Mouse (Mus musculus) splenic B cell, adult 2 months (primary cell): ENCODE data around the gene Hrh3.

Experiments
- DNase-seq: peaks from one replicate; pipeline ENCODE4 v3.0.0-alpha.2; 2011; ENCODE audit warnings: low read depth, low spot score
- H3K27me3 ChIP-seq: 2 replicates; pipeline ENCODE4 v1.6.1; 2012; ENCODE audit warnings: mild to moderate bottlenecking, low read length, moderate library complexity, mixed read lengths; ENCODE audit not compliant: control insufficient read depth, poor library complexity, insufficient read depth, severe bottlenecking
- H3K36me3 ChIP-seq: 2 replicates; pipeline ENCODE4 v1.6.1; 2012; ENCODE audit warnings: mild to moderate bottlenecking, low read length, moderate library complexity, mixed read lengths; ENCODE audit not compliant: control insufficient read depth, poor library complexity, insufficient read depth, severe bottlenecking

Gene Hrh3

GRCm38 (mm10) chr2:180116741-180117484 is 12.6 kb upstream of the Hrh3 start:
- Histone ChIP-seq H3K36me3 (no peaks in the 10 kb centered on the region), H3K27me3 (no peaks in the 10 kb centered on the region)
- DNase-seq, result no peak

- Histone ChIP-seq H3K27me3 (no peaks in the 10 kb centered on the region), H3K36me3 (no peaks in the 10 kb centered on the region)
- no peak for DNase-seq
These were observed 11.8 kb upstream of the Hrh3 start for GRCm38 (mm10) chr2:180116081-180116493.

GRCm38 (mm10) chr2:180115279-180115678 is 11.0 kb upstream of the Hrh3 start:
- no peak for DNase-seq
- Histone ChIP-seq H3K27me3 (no peaks in the 10 kb centered on the region), H3K36me3 (no peaks in the 10 kb centered on the region)

- Histone ChIP-seq H3K36me3 (no peaks in the 10 kb centered on the region), H3K27me3 (no peaks in the 10 kb centered on the region)
- no peak for DNase-seq
These were observed 9.9 kb upstream of the Hrh3 start for GRCm38 (mm10) chr2:180113909-180114890.

GRCm38 (mm10) chr2:180108285-180108684 is 4.0 kb upstream of the Hrh3 start:
- H3K27me3 ChIP-seq, result no peaks in the 10 kb centered on the region; the same call in 1 of the 2 replicates
- no peak for DNase-seq
- H3K36me3 ChIP-seq, result no peaks in the 10 kb centered on the region

GRCm38 (mm10) chr2:180107081-180107480 is 2.8 kb upstream of the Hrh3 start:
- Histone ChIP-seq H3K27me3 (no peaks in the 10 kb centered on the region; the same call in 1 of the 2 replicates), H3K36me3 (no peaks in the 10 kb centered on the region)
- peak; percentile 40 for DNase-seq

GRCm38 (mm10) chr2:180105441-180106190 is 1.3 kb upstream of the Hrh3 start:
- H3K27me3 ChIP-seq, result no peaks in the 10 kb centered on the region; the same call in 1 of the 2 replicates
- DNase-seq, result no peak

GRCm38 (mm10) chr2:180104659-180105377 is 530 bp upstream of the Hrh3 start:
- DNase-seq, result no peak
- Histone ChIP-seq H3K36me3 (no peaks in the 10 kb centered on the region), H3K27me3 (no peaks in the 10 kb centered on the region; the same call in 1 of the 2 replicates)

More at GRCm38 (mm10) chr2:180105441-180106190, 1.3 kb upstream of the Hrh3 start:
- no peaks in the 10 kb centered on the region for H3K36me3 ChIP-seq

GRCm38 (mm10) chr2:180103151-180103977 is 924 bp downstream of the Hrh3 start:
- no peaks in the 10 kb centered on the region; the same call in 1 of the 2 replicates for H3K27me3 ChIP-seq
- DNase-seq, result no peak
- H3K36me3 ChIP-seq, result no peaks in the 10 kb centered on the region

GRCm38 (mm10) chr2:180099529-180099928 is 4.8 kb downstream of the Hrh3 start:
- H3K27me3 ChIP-seq, result no peaks in the 10 kb centered on the region
- no peaks in the 10 kb centered on the region for H3K36me3 ChIP-seq
- no peak for DNase-seq

- DNase-seq, result no peak
- Histone ChIP-seq H3K36me3 (no peaks in the 10 kb centered on the region), H3K27me3 (no peaks in the 10 kb centered on the region)
These were observed 6.1 kb downstream of the Hrh3 start for GRCm38 (mm10) chr2:180098167-180098566.

GRCm38 (mm10) chr2:180097585-180097984 is 6.7 kb downstream of the Hrh3 start:
- DNase-seq, result no peak
- H3K36me3 ChIP-seq, result no peaks in the 10 kb centered on the region
- H3K27me3 ChIP-seq, result no peaks in the 10 kb centered on the region

GRCm38 (mm10) chr2:180095711-180096110 is 8.6 kb downstream of the Hrh3 start:
- DNase-seq, result no peak
- H3K36me3 ChIP-seq, result no peaks in the 10 kb centered on the region
- H3K27me3 ChIP-seq, result no peaks in the 10 kb centered on the region
